Mouse (Mus musculus): Measurements from ENCODE around the gene Fbxo4.

The Fbxo4 gene

DNA sequence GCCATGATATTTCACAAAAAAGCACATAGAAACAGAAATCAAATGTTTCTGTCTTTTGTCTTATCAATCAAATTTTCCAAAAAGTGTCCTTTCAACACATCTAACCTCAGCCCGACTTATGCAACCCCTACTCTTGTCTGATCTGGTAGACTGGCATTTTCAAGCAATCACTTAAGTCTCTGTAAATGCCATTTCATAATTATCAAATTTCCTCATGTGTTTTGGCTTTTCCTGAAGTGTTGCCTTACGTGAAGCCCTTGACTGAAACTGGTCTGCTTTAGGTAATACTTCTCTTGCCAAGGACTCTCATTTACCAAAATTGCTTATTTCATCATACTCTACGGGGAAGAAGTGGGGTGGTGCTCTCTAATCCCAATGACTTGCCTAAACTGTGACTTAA is 6.1 kb downstream of the Fbxo4 start:
- DNase-seq: no peak

DNA sequence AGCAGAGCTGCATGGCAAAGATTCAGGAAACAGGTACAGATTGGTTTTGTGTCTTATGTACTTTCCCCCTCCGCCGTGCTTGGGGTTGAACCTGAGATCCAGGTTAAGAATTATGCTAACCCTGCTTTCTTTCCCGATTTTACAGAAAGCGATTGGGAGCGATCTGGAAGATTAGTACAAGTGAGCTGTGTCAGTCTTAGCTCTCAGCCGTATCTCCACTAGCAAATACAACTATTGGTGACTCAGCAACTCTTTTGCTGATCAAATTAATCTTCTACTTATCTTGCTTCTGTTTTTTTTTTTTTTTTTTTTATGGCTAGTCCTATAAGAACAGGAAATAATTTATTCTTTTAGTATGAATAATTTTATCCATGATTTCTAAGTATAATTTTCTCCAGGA is 9.2 kb downstream of the Fbxo4 start:
- DNase-seq: no peak

DNA sequence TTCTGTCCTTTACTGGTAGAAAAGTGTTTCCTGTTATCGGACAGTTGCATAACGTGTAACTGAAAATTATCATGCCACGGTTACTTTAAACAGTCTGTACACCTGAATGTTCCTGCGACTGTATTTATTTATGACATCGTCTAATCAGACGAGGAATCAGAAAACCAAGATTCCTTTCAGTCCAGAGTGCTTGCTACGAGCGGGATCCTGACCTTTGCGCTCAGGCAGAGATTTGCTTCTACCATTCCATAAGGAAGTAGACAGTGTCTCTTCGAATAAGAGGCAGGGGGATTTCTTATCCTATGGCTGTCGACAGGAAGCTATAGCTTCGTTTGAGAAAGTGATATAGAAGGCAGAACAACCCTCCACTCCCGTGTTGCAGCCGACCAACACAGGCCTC is 9.6 kb downstream of the Fbxo4 start:
- DNase-seq: no peak

DNA sequence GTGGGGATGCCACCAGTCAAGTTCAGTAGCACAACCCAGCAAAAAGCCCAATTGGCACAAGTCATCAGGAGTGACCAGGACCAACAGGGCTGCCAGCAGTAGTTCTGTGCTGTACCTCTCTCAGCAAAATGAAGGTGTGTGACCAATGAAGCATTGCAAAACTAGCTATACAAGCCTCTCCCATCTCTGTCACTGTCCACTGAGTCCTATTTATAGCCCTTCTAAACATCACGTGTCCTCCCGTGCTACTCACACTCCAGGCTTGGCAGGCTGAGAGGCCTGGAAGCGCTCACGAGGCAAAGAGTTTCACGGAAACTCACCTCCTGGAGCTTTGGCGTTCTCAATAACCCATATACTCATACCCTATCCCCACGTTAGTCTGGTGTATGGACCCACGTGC is 17.1 kb downstream of the Fbxo4 start:
- DNase-seq: no peak

DNA sequence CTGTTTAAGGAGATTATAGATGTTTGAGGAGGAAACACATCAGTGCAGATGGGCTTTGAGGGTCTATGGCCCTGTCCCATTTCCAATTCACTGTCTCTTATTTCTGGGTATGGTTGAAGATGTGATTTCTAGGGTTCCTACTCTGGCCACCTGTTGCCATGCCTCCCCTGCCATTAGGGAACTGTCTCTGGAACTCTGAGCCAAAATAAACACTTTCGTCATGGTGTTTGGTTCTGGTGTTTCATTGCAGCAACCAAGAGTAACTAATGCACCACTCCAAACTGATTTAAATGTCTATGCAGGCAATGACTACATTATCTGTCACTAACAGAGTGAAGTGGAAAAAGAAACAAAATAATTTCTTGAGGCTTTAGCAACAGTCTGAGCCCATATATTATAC is 19.3 kb downstream of the Fbxo4 start:
- DNase-seq: no peak

DNA sequence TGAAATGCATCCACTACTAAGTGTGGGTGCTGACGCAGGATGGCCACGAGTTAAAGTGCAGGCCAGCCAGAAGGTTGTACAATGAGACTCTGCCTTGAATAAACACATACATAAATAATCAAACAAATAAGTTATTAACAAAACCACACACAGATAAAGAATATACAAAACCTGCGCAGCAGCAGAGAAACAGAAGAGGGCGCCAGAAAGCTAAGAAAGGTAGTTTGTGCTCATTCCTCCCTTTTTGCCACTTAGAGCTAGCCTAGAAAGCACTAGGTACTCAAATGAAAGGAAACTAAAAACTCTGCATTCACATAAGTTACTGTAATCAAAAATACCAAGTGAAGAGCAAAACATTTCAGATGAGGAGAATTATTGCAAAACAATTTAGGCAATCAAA is 21.4 kb downstream of the Fbxo4 start:
- peak; percentile 25 for DNase-seq

DNA sequence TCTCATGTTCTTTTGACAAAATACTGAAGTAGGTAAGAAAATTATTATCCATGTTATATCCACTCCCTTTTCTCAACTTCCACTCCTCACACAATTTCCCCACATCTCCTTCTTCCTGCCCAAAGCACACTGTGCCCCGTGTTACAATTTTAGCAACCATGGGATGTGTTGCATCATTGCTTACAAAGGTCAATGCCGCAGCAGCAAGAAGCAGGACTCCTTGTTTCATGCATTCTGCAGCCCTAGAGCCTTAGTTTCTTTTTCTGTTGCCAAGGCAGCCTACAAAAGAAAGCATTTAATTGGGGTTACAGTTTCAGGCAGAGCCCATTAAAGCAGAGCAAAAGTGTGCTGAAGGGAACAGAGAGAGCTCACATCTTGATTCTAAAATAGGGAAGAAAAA is 24.4 kb downstream of the Fbxo4 start:
- DNase-seq: no peak

DNA sequence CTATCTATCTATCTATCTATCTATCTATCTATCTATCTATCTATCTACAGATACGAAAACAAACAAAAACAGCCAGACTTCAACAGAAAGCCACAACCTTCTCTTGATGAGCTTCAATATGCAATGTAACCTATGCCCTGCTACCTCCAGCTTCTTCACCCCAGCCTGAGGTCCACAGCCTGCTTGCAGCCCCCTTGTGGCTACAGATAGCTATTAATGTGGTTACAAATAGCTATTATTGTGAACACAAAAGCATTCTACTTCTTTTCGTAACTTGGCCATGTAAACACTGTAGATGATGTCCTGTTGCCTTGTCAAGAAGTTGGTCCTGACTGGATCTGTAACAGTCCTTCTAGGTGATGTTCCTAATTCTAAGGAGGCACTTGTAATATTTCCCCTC is 41.2 kb downstream of the Fbxo4 start:
- DNase-seq: no peak

DNA sequence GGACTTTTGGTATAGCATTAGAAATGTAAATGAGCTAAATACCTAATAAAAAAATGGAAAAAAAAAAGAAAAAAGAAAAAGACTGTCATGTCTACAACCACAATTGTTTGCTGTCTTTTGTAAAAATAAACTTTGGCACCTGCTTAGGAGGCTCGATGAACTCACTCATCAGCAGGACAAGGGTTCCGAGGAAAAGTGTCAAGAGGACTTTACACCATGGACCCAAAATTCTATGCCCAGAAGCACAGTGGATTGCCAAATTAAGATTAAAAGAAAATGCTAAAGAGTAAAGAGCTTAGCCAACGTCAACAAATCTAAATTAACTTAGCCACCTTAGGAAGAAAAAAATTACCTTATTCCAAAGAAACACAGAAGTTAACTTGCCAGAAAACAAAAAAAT is 43.3 kb downstream of the Fbxo4 start:
- no peak for DNase-seq

DNA sequence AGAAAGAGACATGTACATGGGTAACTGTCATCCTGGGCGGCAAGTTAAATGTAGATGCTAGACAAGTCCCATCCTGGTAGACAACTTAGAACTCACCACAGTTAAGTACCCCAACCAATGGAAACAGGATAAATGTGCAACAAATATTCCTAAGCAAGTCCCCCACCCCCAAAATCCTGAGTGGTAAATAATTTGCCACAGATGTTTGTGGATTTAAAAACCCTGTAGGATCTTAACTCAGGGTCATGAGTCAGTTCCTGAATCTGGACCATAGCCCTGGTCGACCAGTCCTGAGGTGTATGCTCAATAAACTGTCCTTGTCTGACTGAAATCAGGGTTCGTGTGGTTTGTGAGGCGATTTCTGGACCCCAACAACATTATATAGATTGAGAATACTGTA is 45.9 kb downstream of the Fbxo4 start:
- no peak for DNase-seq

DNA sequence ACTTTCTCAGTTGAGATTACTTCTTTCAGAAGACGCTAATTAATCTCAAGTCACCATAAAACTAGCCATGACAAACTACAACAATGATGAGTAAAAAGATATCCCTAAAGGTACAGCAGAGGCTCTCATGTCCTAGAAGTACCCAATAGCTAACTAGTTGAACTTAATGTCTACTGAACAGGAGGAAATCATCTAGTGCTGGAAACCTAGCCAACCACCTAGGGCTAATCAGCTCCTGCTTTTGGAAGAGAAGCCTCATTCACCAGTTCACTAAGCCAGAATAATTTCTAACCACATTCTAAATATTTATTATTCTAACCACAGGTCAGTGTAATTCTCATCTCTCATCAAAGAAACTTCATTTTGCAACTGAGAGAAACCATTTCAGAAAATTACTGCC is 47.4 kb downstream of the Fbxo4 start:
- DNase-seq: no peak

Measured in cerebellum, adult 9-11 months (tissue).